Mouse (Mus musculus) right cerebral cortex, postnatal 14 days (tissue): Measurements from ENCODE around the gene Sytl2.

Experiments used
- DNase-seq: peaks from one replicate; pipeline ENCODE4 v3.0.0; 2022

The Sytl2 gene

DNA sequence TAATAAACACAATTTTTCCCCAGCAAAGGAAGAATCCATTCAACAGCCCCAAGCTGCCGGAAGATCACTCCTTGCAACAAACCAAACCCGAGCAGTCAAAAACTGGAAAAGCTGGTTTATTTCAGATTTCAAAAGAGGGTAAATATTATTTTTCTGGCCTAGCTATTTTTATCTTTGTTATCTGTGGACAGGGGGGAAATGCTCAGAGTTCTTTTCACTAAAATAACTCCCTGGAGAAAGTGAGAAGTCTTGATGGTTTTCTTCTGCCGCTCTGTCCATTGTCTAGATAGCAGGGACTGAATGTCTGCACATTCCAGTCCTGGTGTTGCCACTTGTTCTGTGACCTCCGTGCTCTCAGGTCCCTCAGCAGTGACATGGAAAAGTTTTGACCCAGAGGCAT, 70.8 kb downstream of the Sytl2 start:
- no peak for DNase-seq

DNA sequence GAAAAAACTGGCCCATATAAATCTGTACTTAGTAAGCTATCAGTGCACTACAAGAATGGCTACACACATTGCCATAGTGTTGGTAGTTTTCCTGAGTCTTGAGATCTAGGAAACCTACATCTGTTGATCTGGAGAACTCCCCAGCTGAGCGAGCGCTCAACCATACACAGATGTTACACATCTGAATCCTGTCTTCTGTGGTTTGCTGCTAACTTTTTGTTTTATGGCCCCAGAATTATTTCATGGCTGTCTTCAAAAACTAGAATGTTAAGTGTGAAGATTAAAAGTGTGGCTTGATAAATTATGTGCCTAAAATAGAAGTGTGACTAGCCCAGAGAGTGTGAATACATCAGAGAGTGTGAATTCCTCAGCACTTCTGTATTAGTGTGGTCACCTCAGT, 82.4 kb downstream of the Sytl2 start:
- DNase-seq: no peak

GRCm38 (mm10) chr7:90386885-90387459, 84.9 kb downstream of the Sytl2 start:
- peak; percentile 27 for DNase-seq

- no peak for DNase-seq
Observed at GRCm38 (mm10) chr7:90389765-90390164, 87.7 kb downstream of the Sytl2 start.

GRCm38 (mm10) chr7:90395073-90395472, 93.0 kb downstream of the Sytl2 start:
- no peak for DNase-seq

GRCm38 (mm10) chr7:90395928-90396327, 93.9 kb downstream of the Sytl2 start:
- no peak for DNase-seq

GRCm38 (mm10) chr7:90409934-90410333, 107.9 kb downstream of the Sytl2 start:
- DNase-seq: peak; percentile 65

DNA sequence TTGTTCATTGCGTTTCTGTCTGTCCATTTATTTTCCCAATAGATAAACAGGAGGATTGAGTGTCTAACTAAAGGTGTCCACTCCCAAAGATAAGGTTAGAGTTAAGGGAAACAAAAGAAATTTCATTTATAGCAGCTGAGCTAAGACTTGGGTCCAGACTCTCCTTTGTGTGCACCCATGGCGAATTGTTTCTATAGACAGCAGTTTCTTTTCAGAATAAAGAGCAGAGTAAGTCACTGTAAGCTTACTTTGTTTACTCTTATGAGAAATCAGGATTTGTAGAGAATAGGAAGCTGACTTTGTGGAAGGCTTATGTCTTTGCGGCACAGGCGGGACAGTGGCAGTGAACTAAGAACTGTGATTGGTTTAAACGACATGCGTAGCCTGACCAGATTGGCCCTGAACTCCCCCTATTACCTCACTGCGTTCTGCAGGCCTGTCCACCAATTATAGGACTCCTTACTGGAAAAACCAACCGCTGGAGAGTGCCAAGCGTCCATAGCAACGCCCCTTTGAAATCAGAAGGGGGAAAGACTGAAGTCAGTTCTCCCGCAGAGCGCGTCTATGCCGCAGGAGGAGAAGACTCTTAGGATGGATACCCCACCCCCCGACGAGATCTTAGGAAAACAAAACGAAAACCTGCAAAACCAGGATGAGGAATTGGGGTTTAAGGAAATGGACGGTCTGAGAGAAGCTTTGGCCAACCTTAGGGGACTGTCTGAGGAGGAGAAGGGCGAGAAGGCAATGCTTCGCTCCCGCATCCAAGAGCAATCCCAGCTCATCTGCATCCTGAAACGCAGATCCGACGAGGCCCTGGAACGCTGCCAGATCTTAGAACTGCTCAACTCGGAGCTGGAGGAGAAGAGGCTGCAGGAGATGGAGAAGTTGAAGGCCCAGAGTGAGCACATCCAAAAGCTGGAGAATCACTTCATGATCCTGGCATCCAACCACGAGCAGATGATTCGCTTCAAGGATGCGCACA, 124.3 kb downstream of the Sytl2 start, which contains the start of gene Ccdc89:
Gene Ccdc89, plus strand, starts transcription at position 558 of the 982 bp plus-strand sequence.
- DNase-seq: peak; percentile 68

GRCm38 (mm10) chr7:90427006-90427405, 125.0 kb downstream of the Sytl2 start:
- DNase-seq: no peak

DNA sequence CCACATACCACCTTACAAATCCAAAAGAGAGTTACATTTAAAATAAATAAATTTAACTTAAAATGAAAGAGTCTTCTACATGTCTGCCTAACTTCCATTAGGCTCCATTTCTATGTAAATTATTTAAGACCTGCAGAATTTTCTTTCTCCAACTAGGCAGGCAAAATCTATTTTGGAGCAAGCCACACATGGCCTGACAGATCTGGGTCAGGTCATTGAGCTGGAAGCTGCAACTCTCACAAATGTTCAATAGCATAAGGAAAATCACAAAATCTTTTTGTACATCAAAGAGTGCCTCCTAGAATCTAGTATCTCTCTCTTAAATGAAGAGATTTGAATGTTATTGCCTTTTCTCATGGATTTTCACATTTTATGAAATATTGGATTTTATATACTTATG, 130.2 kb downstream of the Sytl2 start:
- DNase-seq: no peak

- no peak for DNase-seq
Observed at GRCm38 (mm10) chr7:90440044-90440443, 138.0 kb downstream of the Sytl2 start.

- no peak for DNase-seq
Observed at GRCm38 (mm10) chr7:90442070-90442469, 140.0 kb downstream of the Sytl2 start.

- peak; percentile 94 for DNase-seq
Observed at GRCm38 (mm10) chr7:90442518-90443080, 140.5 kb downstream of the Sytl2 start, which contains the start of gene Crebzf. Gene Crebzf (plus strand): TSS chr7:90442729.

- peak; percentile 72 for DNase-seq
Observed at GRCm38 (mm10) chr7:90443101-90444091, 141.3 kb downstream of the Sytl2 start.

- DNase-seq: no peak
Observed at GRCm38 (mm10) chr7:90444206-90444605, 142.2 kb downstream of the Sytl2 start.

DNA sequence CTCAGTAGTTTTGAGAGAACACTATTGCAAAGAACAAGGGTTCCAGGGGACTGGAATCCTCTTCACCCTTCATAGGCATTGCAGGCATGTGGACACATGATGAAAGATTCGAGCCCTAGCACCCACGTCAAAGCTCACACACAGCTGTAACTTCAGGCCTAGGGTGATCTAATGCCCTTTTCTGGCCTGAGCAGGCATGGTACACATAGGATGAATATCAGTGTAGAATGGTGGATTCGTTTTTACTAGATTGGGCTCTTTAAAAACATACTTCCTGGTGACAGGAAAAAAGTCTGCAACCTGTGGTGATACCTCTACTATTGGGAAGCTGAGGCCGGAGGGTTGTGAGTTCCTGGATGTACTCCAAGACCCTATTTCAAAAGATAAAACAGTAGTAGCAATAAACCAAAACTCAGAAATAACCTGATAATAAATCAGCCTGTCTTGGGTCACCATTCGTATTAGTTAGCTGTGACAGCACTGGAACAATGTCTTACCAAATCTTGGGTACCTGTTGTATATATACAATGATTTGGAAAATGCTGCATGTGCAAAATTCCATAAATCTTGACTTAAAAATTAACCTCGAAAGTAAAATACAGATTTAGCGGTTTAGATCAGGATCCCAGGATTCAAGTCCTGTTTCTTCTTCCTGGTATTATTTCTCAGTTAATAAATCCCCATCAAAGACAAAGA, 154.2 kb downstream of the Sytl2 start:
- DNase-seq: no peak

DNA sequence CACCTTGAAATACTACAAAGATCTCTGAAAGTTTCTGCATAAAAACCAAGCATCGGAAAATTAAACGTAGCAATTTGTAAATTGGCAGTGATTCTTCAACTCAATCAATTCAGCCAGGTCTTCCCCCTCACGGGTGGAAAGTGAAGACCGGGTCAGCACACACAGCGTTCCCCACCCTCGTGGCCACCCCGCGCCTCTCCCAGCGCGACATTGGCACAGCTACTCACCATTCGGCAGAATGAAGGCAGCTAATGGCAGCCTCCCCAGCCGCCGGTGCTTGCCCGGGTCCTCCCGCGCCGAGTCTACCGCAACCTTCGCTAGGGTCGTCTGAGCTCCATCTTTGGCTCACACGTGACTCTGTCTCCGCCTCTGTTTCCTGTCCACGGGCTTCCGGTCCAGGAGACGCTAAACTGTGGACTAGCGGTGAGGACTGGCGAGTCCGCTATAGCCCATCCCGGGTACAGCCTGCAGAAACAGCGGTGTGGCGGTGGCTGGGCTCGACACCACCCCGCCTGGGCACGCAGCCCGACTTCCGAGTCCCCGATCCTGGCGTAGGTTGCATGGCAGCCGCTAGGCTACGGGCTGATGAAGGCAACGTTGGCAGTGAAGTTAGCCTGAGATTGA, 154.9 kb downstream of the Sytl2 start, which contains the start of gene Tmem126a:
Gene Tmem126a, minus strand, starts transcription at position 385 of the 624 bp plus-strand sequence.
- DNase-seq: peak; percentile 79

DNA sequence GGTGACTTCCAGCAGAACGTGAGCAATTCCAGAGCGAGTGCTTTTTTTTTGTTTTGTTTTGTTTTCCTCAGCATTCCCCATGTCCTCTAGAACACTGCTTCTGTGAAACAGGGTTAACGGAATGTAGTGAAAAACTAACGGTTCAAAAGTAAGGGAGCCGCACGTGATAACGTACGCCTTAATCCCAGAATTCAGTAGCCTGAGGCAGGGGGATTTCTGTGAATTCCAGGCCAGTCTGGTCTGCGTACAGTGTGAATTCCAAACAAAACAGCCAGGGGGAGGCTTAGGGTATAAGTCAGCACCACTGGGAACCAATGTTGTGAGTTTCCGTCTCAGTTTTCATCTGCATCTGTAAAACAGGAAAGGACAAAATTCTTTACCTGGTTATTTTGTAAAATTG, 155.5 kb downstream of the Sytl2 start:
- no peak for DNase-seq
